Mouse (Mus musculus) cerebellum, adult 9-11 months (tissue): ENCODE results near the gene Tmem267.
A peak's percentile ranks its signal among the peaks of the same experiment; 100 is the strongest.
"Not testable (repeated sequence)": the region's sequence is repeated elsewhere in the genome, so short reads cannot be mapped to it uniquely, and the experiment has no call there.

Experiments used
- DNase-seq: peaks from one replicate; pipeline ENCODE4 v3.0.0; 2022

Gene Tmem267

GRCm38 (mm10) chr13:119623634-119624033 is 135.8 kb downstream of the Tmem267 start, which contains the start of gene Ccl28:
Gene Ccl28 (plus strand): TSS chr13:119623819.
- no peak for DNase-seq

- not testable (repeated sequence) for DNase-seq
These were observed 138.1 kb downstream of the Tmem267 start for GRCm38 (mm10) chr13:119625952-119626351.

- DNase-seq = peak; percentile 88
These were observed 143.8 kb downstream of the Tmem267 start for GRCm38 (mm10) chr13:119631482-119632155.

GRCm38 (mm10) chr13:119632156-119632548 is 144.3 kb downstream of the Tmem267 start:
- DNase-seq = no peak

GRCm38 (mm10) chr13:119635496-119635895 is 147.7 kb downstream of the Tmem267 start:
- DNase-seq = no peak

GRCm38 (mm10) chr13:119637837-119638236 is 150.0 kb downstream of the Tmem267 start:
- DNase-seq = no peak

- no peak for DNase-seq
These were observed 150.6 kb downstream of the Tmem267 start for GRCm38 (mm10) chr13:119638449-119638848.

GRCm38 (mm10) chr13:119639302-119639701 is 151.5 kb downstream of the Tmem267 start:
- DNase-seq = no peak

GRCm38 (mm10) chr13:119640504-119640903 is 152.7 kb downstream of the Tmem267 start:
- DNase-seq = peak; percentile 8

- DNase-seq = no peak
These were observed 153.3 kb downstream of the Tmem267 start for GRCm38 (mm10) chr13:119641145-119641544.

- no peak for DNase-seq
These were observed 156.9 kb downstream of the Tmem267 start for GRCm38 (mm10) chr13:119644769-119645168.

- no peak for DNase-seq
These were observed 158.7 kb downstream of the Tmem267 start for GRCm38 (mm10) chr13:119646511-119646910.

- no peak for DNase-seq
These were observed 161.3 kb downstream of the Tmem267 start for GRCm38 (mm10) chr13:119648891-119649698.

GRCm38 (mm10) chr13:119649699-119650046 is 161.8 kb downstream of the Tmem267 start:
- no peak for DNase-seq

GRCm38 (mm10) chr13:119654734-119655133 is 166.9 kb downstream of the Tmem267 start:
- no peak for DNase-seq

GRCm38 (mm10) chr13:119656246-119656645 is 168.4 kb downstream of the Tmem267 start:
- no peak for DNase-seq

- peak; percentile 27 for DNase-seq
These were observed 169.1 kb downstream of the Tmem267 start for GRCm38 (mm10) chr13:119656846-119657416.
